Mouse (Mus musculus) right cerebral cortex, adult 18-20 months (tissue): Measurements from ENCODE around the gene Phyh.

Experiments used
- DNase-seq: peaks from one replicate; pipeline ENCODE4 v3.0.0; 2022; ENCODE audit warnings: mixed read lengths

Phyh gene

GRCm38 (mm10) chr2:4918860-4919739 lies at the start of gene Phyh:
Phyh (plus strand) TSS chr2:4919019.
- peak; percentile 90 for DNase-seq

GRCm38 (mm10) chr2:4872740-4873139 lies 46.1 kb upstream of the Phyh start:
- no peak for DNase-seq

GRCm38 (mm10) chr2:4873331-4873730 lies 45.5 kb upstream of the Phyh start:
- no peak for DNase-seq

GRCm38 (mm10) chr2:4875090-4875489 lies 43.7 kb upstream of the Phyh start:
- no peak for DNase-seq

GRCm38 (mm10) chr2:4876131-4876530 lies 42.7 kb upstream of the Phyh start:
- DNase-seq = no peak

- peak; percentile 30 for DNase-seq
Measured at GRCm38 (mm10) chr2:4880737-4881349, 38.0 kb upstream of the Phyh start.

GRCm38 (mm10) chr2:4881350-4882248 lies 37.2 kb upstream of the Phyh start, which contains the start of gene Sephs1:
Sephs1 (plus strand) TSS chr2:4881564.
- DNase-seq = peak; percentile 85

GRCm38 (mm10) chr2:4882249-4882791 lies 36.5 kb upstream of the Phyh start:
- peak; percentile 48 for DNase-seq

- no peak for DNase-seq
Measured at GRCm38 (mm10) chr2:4883009-4883704, 35.7 kb upstream of the Phyh start.

- DNase-seq = no peak
Measured at GRCm38 (mm10) chr2:4886896-4887295, 31.9 kb upstream of the Phyh start.

- no peak for DNase-seq
Measured at GRCm38 (mm10) chr2:4895598-4895997, 23.2 kb upstream of the Phyh start.

- no peak for DNase-seq
Measured at GRCm38 (mm10) chr2:4896970-4897369, 21.8 kb upstream of the Phyh start.

- DNase-seq = no peak
Measured at GRCm38 (mm10) chr2:4900624-4901023, 18.2 kb upstream of the Phyh start.

- DNase-seq = no peak
Measured at GRCm38 (mm10) chr2:4902346-4902745, 16.5 kb upstream of the Phyh start.

- no peak for DNase-seq
Measured at GRCm38 (mm10) chr2:4907120-4907519, 11.7 kb upstream of the Phyh start.

GRCm38 (mm10) chr2:4907916-4908315 lies 10.9 kb upstream of the Phyh start:
- DNase-seq = no peak

GRCm38 (mm10) chr2:4908771-4909315 lies 10.0 kb upstream of the Phyh start:
- DNase-seq = no peak

GRCm38 (mm10) chr2:4909909-4910308 lies 8.9 kb upstream of the Phyh start:
- no peak for DNase-seq

- DNase-seq = no peak
Measured at GRCm38 (mm10) chr2:4910521-4910920, 8.3 kb upstream of the Phyh start.

- DNase-seq = no peak
Measured at GRCm38 (mm10) chr2:4913949-4914348, 4.9 kb upstream of the Phyh start.

GRCm38 (mm10) chr2:4916037-4916436 lies 2.8 kb upstream of the Phyh start:
- no peak for DNase-seq
